Comparison of ENCODE assay signal across 9 mouse cellular contexts in genomic region chr7:80011470-80011869, GRCm38 (mm10). TPM values are rescaled to one million over a fixed set of nuclear protein-coding genes. Genes with fewer than 3 reads are reported as not detected.
DNase-seq lines count a peak whose midpoint lies in the region; ATAC-seq and TF ChIP-seq lines count a peak whose summit lies in the region.
"Had no signal": no experiment of that assay in that cellular context is flagged by ENCODE, and none has a peak within 500 bp of the region (broad histone marks: within the 10 kb centered on the region; RNA-seq: fewer than 3 reads in every experiment).

No protein-coding gene starts in this region.

- 64% methylated on average over 2 of the region's 2 CpGs for WGBS in neural tube, embryonic 15.5 days
- WGBS in hindbrain, embryonic 14.5 days: 58% methylated on average over 2 of the region's 2 CpGs

- TF ChIP-seq CTCF in gastrocnemius, adult 2 months (IDR thresholded peaks at IDR 0.05): peak; percentile 64

- H3K4me3 ChIP-seq in gastrocnemius, adult 2 months: no peak overlapping the region
- H3K4me3 ChIP-seq in neural tube, embryonic 15.5 days (replicated peaks): no peak overlapping the region
- no peak overlapping the region for H3K4me3 ChIP-seq in hindbrain, embryonic 14.5 days (replicated peaks; ENCODE audit: low read length)
- H3K4me3 ChIP-seq: stomach, embryonic 15.5 days had no signal

- DNase-seq in gastrocnemius, adult 2 months: peak; percentile 52
- DNase-seq in gastrocnemius, postnatal 14 days: no peak
- DNase-seq in neural tube, embryonic 10.5 days (ENCODE audit: extremely low spot score, low spot score): peak; percentile 29
- DNase-seq in embryo, embryonic 10.5 days (ENCODE audit: low spot score): peak; percentile 65
- peak; percentile 72 for DNase-seq in naive thymus-derived CD4-positive, alpha-beta T cell, adult 2 months (ENCODE audit: low read depth)
- DNase-seq in layer of hippocampus, adult 11-12 months (ENCODE audit: low spot score): no peak
- DNase-seq in hindbrain, embryonic 14.5 days (ENCODE audit: low spot score): no peak

- H3K36me3 ChIP-seq in neural tube, embryonic 15.5 days: no peaks in the 10 kb centered on the region
- no peaks in the 10 kb centered on the region for H3K36me3 ChIP-seq in hindbrain, embryonic 14.5 days (replicated peaks; ENCODE audit: control insufficient read depth, insufficient read depth)
- H3K36me3 ChIP-seq: stomach, embryonic 15.5 days had no signal

- no peaks in the 10 kb centered on the region for H3K4me1 ChIP-seq in neural tube, embryonic 15.5 days
- H3K4me1 ChIP-seq in hindbrain, embryonic 14.5 days (replicated peaks; ENCODE audit: control insufficient read depth, insufficient read depth, low read length): no peaks in the 10 kb centered on the region
- H3K4me1 ChIP-seq: stomach, embryonic 15.5 days had no signal

- H3K9me3 ChIP-seq in neural tube, embryonic 15.5 days (replicated peaks): no peaks in the 10 kb centered on the region
- H3K9me3 ChIP-seq in hindbrain, embryonic 14.5 days (ENCODE audit: control insufficient read depth, low read length): no peaks in the 10 kb centered on the region
- H3K9me3 ChIP-seq: stomach, embryonic 15.5 days had no signal

- intact Hi-C loops in gastrocnemius, adult 2 months (cut with DNase I): no loop called here
- intact Hi-C loops in gastrocnemius, postnatal 14 days (cut with DNase I; ENCODE audit: low total_unique reads): no loop called here

- H3K9ac ChIP-seq in neural tube, embryonic 15.5 days (replicated peaks): no peak overlapping the region
- no peak overlapping the region for H3K9ac ChIP-seq in hindbrain, embryonic 14.5 days
- H3K9ac ChIP-seq: stomach, embryonic 15.5 days had no signal

- H3K27ac ChIP-seq in gastrocnemius, adult 2 months: no peak overlapping the region
- H3K27ac ChIP-seq in neural tube, embryonic 15.5 days (replicated peaks): no peak overlapping the region
- H3K27ac ChIP-seq in hindbrain, embryonic 14.5 days: no peak overlapping the region
- H3K27ac ChIP-seq: stomach, embryonic 15.5 days had no signal

- ATAC-seq in neural tube, embryonic 15.5 days (ENCODE audit: low FRiP score): no peak
- ATAC-seq in hindbrain, embryonic 14.5 days (ENCODE audit: low FRiP score): no peak

- no peaks in the 10 kb centered on the region for H3K27me3 ChIP-seq in neural tube, embryonic 15.5 days (replicated peaks)
- no peaks in the 10 kb centered on the region for H3K27me3 ChIP-seq in hindbrain, embryonic 14.5 days (ENCODE audit: control insufficient read depth, insufficient read depth, low read length)
- H3K27me3 ChIP-seq: stomach, embryonic 15.5 days had no signal

- no peak overlapping the region for H3K4me2 ChIP-seq in neural tube, embryonic 15.5 days
- H3K4me2 ChIP-seq in hindbrain, embryonic 14.5 days (replicated peaks): no peak overlapping the region
- H3K4me2 ChIP-seq: stomach, embryonic 15.5 days had no signal

RNA-seq across cellular contexts. Expression of gene Zfp710, which starts 13.1 kb away (rescaled TPM):
- 10 to 100 TPM; 21.5 to 37.5 TPM for total RNA-seq in gastrocnemius, adult 2 months (2021)
- 10 to 100 TPM; 14.1 to 15.5 TPM for total RNA-seq in gastrocnemius, postnatal 14 days (2021)
- 11.6 and 13.9 TPM in 2 replicates for polyA plus RNA-seq in neural tube, embryonic 15.5 days (2015; fragmentation: Nextera tagmentation; extraction: Ambion mirVana)
- 14.7 and 17.5 TPM in 2 replicates for polyA plus RNA-seq in hindbrain, embryonic 14.5 days (2014; fragmentation: Nextera tagmentation; extraction: Ambion mirVana)

Comparison
In these comparisons a context has a peak if more than half of its experiments do, and no peak if none do; other contexts are left out.
1. DNase-seq: peak in gastrocnemius, adult 2 months (single experiment), neural tube, embryonic 10.5 days (single experiment), embryo, embryonic 10.5 days (single experiment) and naive thymus-derived CD4-positive, alpha-beta T cell, adult 2 months (single experiment); none in gastrocnemius, postnatal 14 days (single experiment), layer of hippocampus, adult 11-12 months (single experiment) and hindbrain, embryonic 14.5 days (single experiment).